Mouse (Mus musculus) liver, embryonic 15.5 days (tissue): Measurements from ENCODE around the gene Myh9. TPM values are rescaled to one million over a fixed set of nuclear protein-coding genes. Genes with fewer than 3 reads are reported as not detected.

Experiments used
- ATAC-seq: fragments of 200-750 bp; cut with Nextera tagmentation; 2 replicates; pipeline ENCODE4 v1.8.0; 2017; ENCODE audit warnings: moderate number of reproducible peaks, mild to moderate bottlenecking, moderate library complexity; ENCODE audit not compliant: insufficient read depth
- H3K27ac ChIP-seq: fragments of 300-500 bp; sonication (generic); replicated peaks from 2 replicates; pipeline ENCODE4 v1.5.1; 2015; ENCODE audit warnings: mild to moderate bottlenecking, inconsistent platforms
- H3K27me3 ChIP-seq: fragments of 300-500 bp; sonication (generic); 2 replicates; pipeline ENCODE4 v1.6.1; 2015; ENCODE audit warnings: mild to moderate bottlenecking, inconsistent platforms
- H3K36me3 ChIP-seq: fragments of 300-500 bp; sonication (generic); replicated peaks from 2 replicates; pipeline ENCODE4 v1.6.1; 2015; ENCODE audit warnings: moderate library complexity, mild to moderate bottlenecking, inconsistent platforms
- H3K4me1 ChIP-seq: fragments of 300-500 bp; sonication (generic); replicated peaks from 2 replicates; pipeline ENCODE4 v1.6.1; 2015; ENCODE audit warnings: inconsistent platforms
- H3K4me2 ChIP-seq: fragments of 300-500 bp; sonication (generic); 2 replicates; pipeline ENCODE4 v1.6.1; 2015; ENCODE audit warnings: moderate library complexity, mild to moderate bottlenecking, inconsistent platforms
- H3K4me3 ChIP-seq: fragments of 300-500 bp; sonication (generic); replicated peaks from 2 replicates; pipeline ENCODE4 v1.5.1; 2015; ENCODE audit warnings: mild to moderate bottlenecking, inconsistent platforms
- H3K9ac ChIP-seq: fragments of 300-500 bp; sonication (generic); 2 replicates; pipeline ENCODE4 v1.6.1; 2015; ENCODE audit warnings: moderate library complexity, mild to moderate bottlenecking, inconsistent platforms
- H3K9me3 ChIP-seq: fragments of 300-500 bp; sonication (generic); replicated peaks from 2 replicates; pipeline ENCODE4 v1.6.1; 2016; ENCODE audit warnings: inconsistent platforms
- WGBS: fragments of 180-500 bp; shearing (Covaris S2); methylation state at CpG from one replicate; pipeline ENCODE4 v1.1.7; 2015; ENCODE audit warnings: mixed read lengths; ENCODE audit not compliant: insufficient replicate concordance; 5-methylcytosine and 5-hydroxymethylcytosine counted together
- polyA plus RNA-seq: library from polyadenylated mRNA; unstranded; fragments of >200 nt; fragmentation: Nextera tagmentation; extraction: Ambion mirVana; gene quantifications from 2 replicates; pipeline ENCODE4 v1.2.1, GENCODE M21; 2015

The Myh9 gene
- polyA plus RNA-seq, 1 experiment from 2014 or later, result 19.5 TPM

DNA sequence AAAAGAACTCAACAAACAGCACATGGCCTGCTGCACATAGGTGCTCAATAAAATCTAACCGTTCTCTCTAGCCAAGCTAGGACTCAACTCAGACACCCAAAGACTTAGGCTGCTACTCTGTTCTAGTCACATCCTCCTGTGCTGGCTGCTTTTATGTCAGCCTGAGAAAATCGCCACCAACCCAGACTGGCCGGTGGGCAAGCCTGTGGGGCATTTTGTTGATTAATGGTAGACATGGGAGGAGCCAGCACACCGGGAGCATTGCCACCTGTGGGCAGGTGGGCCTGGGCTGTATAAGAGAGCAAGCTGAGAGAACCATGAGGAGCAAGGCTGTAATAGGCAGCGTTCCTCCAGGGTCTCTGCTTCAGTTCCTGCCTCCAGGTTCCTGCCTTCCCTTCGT lies 8.2 kb downstream of the Myh9 start:
- Histone ChIP-seq H3K36me3 (peaks cover 31% of the 10 kb centered on the region), H3K27me3 (no peaks in the 10 kb centered on the region), H3K4me2 (peak overlapping the region; percentile 3; the same call in 1 of the 2 replicates), H3K4me3 (no peak overlapping the region), H3K27ac (peak overlapping the region; percentile 26; the same call in 1 of the 2 replicates), H3K9me3 (no peaks in the 10 kb centered on the region), H3K4me1 (peaks cover 99% of the 10 kb centered on the region), H3K9ac (no peak overlapping the region)
- ATAC-seq, result no peak
- WGBS, result 66% methylated on average over 6 of the region's 6 CpGs

DNA sequence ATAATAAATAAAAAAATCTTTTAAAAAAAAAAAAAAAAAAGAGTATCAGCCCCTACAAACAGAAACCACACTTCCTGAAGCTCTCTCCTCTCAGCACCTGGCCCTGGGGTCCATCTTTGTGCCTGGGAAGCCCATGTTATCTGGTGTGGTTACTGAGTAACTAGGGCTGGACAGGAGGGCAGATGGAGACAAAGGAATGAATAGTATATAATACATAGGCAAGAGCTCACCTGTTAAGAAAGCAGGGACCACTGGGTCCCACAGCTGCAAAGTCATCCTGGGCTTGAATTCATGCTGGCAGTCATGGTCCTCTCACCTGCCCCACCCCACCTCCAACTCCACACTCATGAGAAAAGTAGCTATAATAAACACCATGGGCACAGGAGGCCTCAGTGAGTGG lies 8.9 kb downstream of the Myh9 start:
- peak overlapping the region; percentile 24; the same call in 1 of the 2 replicates for H3K4me2 ChIP-seq
- H3K27me3 ChIP-seq, result no peaks in the 10 kb centered on the region
- no peak overlapping the region for H3K4me3 ChIP-seq
- no peak for ATAC-seq
- H3K9me3 ChIP-seq, result no peaks in the 10 kb centered on the region
- H3K36me3 ChIP-seq, result peaks cover 30% of the 10 kb centered on the region
- peak overlapping the region; percentile 41; the same call in 1 of the 2 replicates for H3K27ac ChIP-seq
- H3K9ac ChIP-seq, result no peak overlapping the region
- peaks cover 97% of the 10 kb centered on the region for H3K4me1 ChIP-seq

DNA sequence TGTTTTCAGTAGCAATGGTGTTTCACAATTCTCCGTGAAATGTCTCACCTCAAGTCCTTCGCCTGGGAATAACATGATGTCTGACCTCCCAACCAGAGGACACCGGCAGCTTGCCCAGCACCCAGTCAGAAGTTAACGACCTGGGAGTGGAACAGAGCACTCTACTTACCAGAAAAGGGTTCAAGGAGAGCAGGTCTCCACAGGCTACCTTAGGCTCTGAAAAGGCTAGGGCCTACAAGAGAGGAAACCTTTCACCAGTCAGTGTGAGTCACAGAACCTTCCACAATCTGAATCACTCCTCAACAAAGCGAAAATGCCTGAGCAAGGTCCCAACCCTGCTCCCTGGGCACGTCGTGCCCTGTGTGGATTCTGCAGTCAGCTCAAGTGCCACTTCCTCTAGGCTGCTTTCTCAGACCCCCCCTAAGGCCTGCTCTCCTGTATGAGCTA lies 9.5 kb downstream of the Myh9 start:
- H3K27me3 ChIP-seq, result no peaks in the 10 kb centered on the region
- H3K4me1 ChIP-seq, result peaks cover 97% of the 10 kb centered on the region
- H3K9me3 ChIP-seq, result no peaks in the 10 kb centered on the region
- no peak overlapping the region for H3K9ac ChIP-seq
- no peak for ATAC-seq
- no peak overlapping the region for H3K4me3 ChIP-seq
- 61% methylated on average over 7 of the region's 7 CpGs for WGBS
- H3K27ac ChIP-seq, result peak overlapping the region; percentile 74
- H3K36me3 ChIP-seq, result peaks cover 29% of the 10 kb centered on the region
- peak overlapping the region; percentile 21 for H3K4me2 ChIP-seq

DNA sequence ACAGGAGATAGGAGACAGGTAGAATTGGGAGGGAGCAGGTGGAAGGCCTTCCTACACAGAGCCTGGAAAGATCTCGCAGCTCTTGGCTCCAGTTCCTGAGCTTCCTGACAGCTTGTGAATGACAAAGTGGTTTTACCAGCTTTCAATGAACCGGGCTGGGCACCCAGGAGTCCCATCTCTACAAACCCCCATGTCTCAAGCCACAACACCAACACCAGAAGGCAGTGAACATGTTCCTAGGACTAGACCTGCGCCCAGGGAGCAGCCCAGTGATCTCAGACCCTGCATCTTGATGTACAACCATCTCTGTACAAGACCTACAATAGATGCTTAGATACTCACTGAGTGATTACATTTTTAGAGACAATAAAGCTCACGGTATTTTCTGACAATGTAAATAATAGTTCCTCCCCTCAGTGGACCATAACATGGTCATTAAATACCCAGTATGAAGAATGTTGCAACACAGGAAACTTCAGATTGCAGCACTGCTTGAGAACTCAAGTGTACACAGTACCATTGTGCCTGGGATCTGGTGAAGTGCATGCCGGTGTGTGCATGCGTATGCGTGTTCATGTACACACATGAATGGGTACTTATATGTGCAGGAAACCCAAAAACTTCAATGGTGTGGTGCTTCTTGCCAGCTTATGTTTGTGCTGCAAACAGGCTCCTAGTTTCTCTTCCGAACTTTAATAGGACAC lies 10.1 kb downstream of the Myh9 start:
- H3K27ac ChIP-seq, result peak overlapping the region; percentile 74
- peaks cover 30% of the 10 kb centered on the region for H3K36me3 ChIP-seq
- no peaks in the 10 kb centered on the region for H3K27me3 ChIP-seq
- H3K9me3 ChIP-seq, result no peaks in the 10 kb centered on the region
- H3K4me3 ChIP-seq, result no peak overlapping the region
- peak overlapping the region; percentile 21 for H3K4me2 ChIP-seq
- ATAC-seq, result no peak
- no peak overlapping the region for H3K9ac ChIP-seq
- WGBS, result 68% methylated on average over 8 of the region's 8 CpGs
- H3K4me1 ChIP-seq, result peaks cover 97% of the 10 kb centered on the region

DNA sequence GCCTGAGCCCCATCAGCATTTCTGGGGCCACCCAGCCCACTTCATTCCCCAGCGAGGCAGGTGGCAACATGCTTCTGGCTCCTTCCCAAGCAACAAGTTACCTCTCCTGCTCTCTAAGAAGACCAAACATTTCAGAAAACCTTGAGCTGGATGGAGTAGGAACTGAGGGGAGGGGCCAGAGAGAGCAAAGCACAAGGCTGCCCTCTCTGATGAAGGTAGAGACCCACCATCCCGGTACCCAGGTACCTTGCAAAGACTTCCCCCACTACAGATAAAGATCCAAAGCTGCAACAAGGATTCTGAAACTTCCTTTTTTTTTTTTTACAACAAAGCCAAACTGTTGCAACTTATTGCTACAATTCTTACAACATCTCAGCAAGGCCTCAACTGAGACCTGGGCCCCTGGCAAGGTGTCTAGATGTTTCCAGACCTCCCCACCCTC lies 10.8 kb downstream of the Myh9 start:
- Histone ChIP-seq H3K4me1 (peaks cover 94% of the 10 kb centered on the region), H3K27ac (no peak overlapping the region), H3K9me3 (no peaks in the 10 kb centered on the region), H3K4me2 (peak overlapping the region; percentile 32), H3K4me3 (no peak overlapping the region), H3K9ac (no peak overlapping the region), H3K27me3 (no peaks in the 10 kb centered on the region), H3K36me3 (peaks cover 29% of the 10 kb centered on the region)
- ATAC-seq, result no peak
- 62% methylated on average over 2 of the region's 2 CpGs for WGBS

DNA sequence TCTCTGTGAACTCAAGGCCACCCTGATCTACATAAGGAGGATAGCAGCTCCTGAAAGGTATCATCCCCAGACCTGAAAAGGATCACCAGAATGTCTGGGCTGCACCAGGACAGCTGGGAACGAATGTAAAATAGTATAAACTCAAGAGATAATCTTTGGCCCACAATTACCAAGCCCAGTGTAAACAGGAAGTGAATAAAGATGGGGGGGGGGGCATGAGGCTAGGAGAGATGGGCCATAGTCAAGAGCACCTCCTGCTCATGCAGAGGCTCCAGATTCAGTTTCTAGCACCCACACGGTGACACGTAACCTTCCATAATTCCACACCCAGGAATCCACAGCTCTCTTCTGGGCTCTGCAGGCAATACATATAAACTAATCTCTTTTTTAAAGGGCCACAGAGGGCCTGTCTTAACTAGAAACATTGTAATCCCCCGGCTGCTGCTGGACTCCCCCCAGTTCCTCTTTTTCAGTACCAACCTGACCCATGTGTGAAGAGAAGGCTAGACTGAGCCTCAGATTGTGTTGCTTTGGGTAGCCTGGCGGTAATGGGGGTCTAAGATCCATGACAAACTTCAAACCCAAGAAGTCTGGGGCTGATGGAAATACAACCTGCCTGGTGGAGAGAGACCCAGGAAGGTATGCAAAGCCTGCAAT lies 11.4 kb downstream of the Myh9 start:
- Histone ChIP-seq H3K27ac (no peak overlapping the region), H3K4me2 (peak overlapping the region; percentile 32), H3K9me3 (no peaks in the 10 kb centered on the region), H3K27me3 (no peaks in the 10 kb centered on the region), H3K4me3 (no peak overlapping the region), H3K4me1 (peaks cover 94% of the 10 kb centered on the region), H3K36me3 (peaks cover 27% of the 10 kb centered on the region), H3K9ac (no peak overlapping the region)
- 46% methylated on average over 5 of the region's 5 CpGs for WGBS
- ATAC-seq, result no peak

DNA sequence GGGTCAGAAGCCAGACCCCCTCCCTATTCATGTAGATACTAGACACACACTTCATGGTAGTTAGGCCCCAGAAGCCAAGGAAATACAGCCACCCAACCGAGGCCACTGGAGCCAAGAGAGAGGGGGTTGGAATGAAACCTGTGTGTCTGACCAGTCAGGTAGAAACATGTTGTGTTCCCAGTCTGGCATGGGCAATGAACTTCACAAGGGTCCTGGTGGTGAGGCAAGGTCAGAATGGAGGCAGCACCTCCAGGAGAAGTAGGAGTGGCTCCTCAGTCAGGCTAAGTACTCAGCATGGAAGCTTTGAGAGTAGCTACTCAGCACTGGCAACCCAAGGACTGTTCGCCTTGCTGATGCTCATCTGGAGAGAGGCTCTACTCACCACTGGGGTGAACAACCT lies 12.4 kb downstream of the Myh9 start:
- no peaks in the 10 kb centered on the region for H3K27me3 ChIP-seq
- 0 out of 2 replicates have a peak overlapping the region, but pooled peaks have one; percentile 29 for H3K27ac ChIP-seq
- peaks cover 92% of the 10 kb centered on the region for H3K4me1 ChIP-seq
- H3K9me3 ChIP-seq, result no peaks in the 10 kb centered on the region
- H3K9ac ChIP-seq, result no peak overlapping the region
- H3K4me2 ChIP-seq, result no peak overlapping the region
- peaks cover 27% of the 10 kb centered on the region for H3K36me3 ChIP-seq
- WGBS, result 68% methylated on average over 2 of the region's 2 CpGs
- no peak for ATAC-seq
- no peak overlapping the region for H3K4me3 ChIP-seq

DNA sequence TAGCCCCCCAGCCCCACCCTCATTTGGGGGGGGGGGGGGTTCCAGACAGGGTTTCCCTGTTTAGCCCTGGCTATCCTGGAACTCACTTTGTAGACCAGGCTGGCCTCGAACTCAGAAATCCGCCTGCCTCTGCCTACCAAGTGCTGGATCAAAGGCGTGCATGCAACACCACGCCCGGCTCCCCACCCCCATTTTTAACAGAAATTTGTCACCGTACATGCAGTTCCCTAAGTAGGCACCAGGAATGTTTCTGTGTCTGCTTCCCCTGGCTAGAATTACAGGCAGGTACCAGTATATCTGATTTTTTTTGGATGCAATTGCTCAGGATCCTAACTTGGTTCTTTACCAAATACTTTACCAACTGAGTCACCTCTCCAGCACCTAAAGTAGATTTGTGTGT lies 13.1 kb downstream of the Myh9 start:
- Histone ChIP-seq H3K4me3 (no peak overlapping the region), H3K36me3 (peaks cover 27% of the 10 kb centered on the region), H3K4me1 (peaks cover 92% of the 10 kb centered on the region), H3K9ac (no peak overlapping the region), H3K9me3 (no peaks in the 10 kb centered on the region), H3K4me2 (no peak overlapping the region), H3K27me3 (no peaks in the 10 kb centered on the region), H3K27ac (no peak overlapping the region)
- no peak for ATAC-seq
- WGBS, result 77% methylated on average over 6 of the region's 6 CpGs

DNA sequence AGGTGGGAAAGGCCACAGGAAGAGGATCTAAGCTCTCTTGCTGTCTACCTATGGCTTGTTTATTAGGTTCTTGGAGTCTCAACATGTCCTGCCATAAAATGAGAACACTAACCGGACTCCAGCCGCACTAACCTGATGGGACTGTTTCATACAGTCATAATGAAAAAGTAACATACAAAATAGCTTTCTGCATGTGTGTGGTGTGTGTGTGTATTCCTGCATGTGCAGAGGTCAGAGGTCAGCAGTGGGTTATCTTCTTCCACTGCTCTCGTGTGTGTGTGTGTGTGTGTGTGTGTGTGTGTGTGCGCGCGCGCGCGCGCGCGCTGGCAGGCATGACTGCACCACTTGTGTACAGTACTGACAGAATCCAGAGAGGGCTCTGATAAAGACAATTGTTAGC lies 13.7 kb downstream of the Myh9 start:
- Histone ChIP-seq H3K4me1 (peaks cover 92% of the 10 kb centered on the region), H3K4me3 (no peak overlapping the region), H3K36me3 (peaks cover 27% of the 10 kb centered on the region), H3K4me2 (no peak overlapping the region), H3K27ac (0 out of 2 replicates have a peak overlapping the region, but pooled peaks have one; percentile 29), H3K9me3 (no peaks in the 10 kb centered on the region), H3K27me3 (no peaks in the 10 kb centered on the region), H3K9ac (no peak overlapping the region)
- ATAC-seq, result no peak
- 89% methylated on average over 12 of the region's 12 CpGs for WGBS

DNA sequence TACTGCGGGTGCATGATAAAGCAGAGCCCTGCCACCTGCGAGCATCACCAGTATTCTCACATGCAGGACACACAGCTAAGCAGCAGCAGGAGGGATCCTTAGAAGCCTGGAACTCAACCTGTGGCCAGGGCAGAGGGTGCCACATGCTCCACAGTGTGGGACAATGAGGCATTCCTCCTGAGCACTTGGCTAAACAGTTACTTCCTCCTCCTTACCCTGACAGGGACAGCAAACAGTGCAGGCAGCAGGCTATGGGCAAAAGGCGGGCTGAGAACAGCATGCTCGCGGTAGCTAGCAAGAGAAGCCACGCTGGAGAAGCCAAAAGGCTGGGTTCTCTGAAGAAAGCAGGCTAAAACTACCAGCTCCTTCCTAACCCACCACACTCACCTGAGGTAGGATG lies 14.2 kb downstream of the Myh9 start:
- 40% methylated on average over 6 of the region's 6 CpGs for WGBS
- Histone ChIP-seq H3K36me3 (peaks cover 27% of the 10 kb centered on the region), H3K4me2 (no peak overlapping the region), H3K9me3 (no peaks in the 10 kb centered on the region), H3K9ac (no peak overlapping the region), H3K27ac (0 out of 2 replicates have a peak overlapping the region, but pooled peaks have one; percentile 29), H3K4me1 (peaks cover 94% of the 10 kb centered on the region), H3K4me3 (no peak overlapping the region), H3K27me3 (no peaks in the 10 kb centered on the region)
- ATAC-seq, result no peak

DNA sequence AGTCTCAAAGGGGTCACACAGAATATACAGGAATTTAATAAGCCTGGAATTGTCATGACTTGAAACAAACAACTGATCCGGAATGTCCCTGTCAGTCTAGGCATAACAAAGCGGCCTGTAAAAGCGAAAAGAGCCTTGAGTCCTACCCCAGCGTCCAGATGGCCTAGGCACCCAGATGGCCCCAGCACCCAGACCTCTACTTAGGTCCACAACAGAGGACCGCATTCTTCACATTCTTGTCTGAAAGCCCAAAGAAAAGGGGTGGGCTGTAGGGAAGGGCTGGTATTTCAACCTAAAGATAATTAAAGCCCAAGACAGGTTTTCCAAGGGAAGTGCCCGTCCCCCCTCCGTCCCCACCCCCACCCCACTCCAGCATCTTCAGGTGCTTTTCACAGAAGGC lies 14.6 kb downstream of the Myh9 start:
- no peak overlapping the region for H3K4me2 ChIP-seq
- H3K36me3 ChIP-seq, result peaks cover 24% of the 10 kb centered on the region
- WGBS, result 65% methylated on average over 7 of the region's 7 CpGs
- H3K9ac ChIP-seq, result no peak overlapping the region
- H3K9me3 ChIP-seq, result no peaks in the 10 kb centered on the region
- no peaks in the 10 kb centered on the region for H3K27me3 ChIP-seq
- no peak overlapping the region for H3K4me3 ChIP-seq
- ATAC-seq, result no peak
- no peak overlapping the region for H3K27ac ChIP-seq
- H3K4me1 ChIP-seq, result peaks cover 94% of the 10 kb centered on the region
